Mouse (Mus musculus) liver, embryonic 14.5 days (tissue): ENCODE results near the gene 4931422A03Rik.

Experiments
- CTCF ChIP-seq: IDR thresholded peaks from 2 replicates; pipeline ENCODE4 v1.5.1; 2016; ENCODE audit warnings: antibody characterized with exemption, low read depth, control low read depth
- EP300 ChIP-seq: IDR thresholded peaks from 2 replicates; pipeline ENCODE4 v1.6.1; 2016; ENCODE audit warnings: antibody characterized with exemption, low read depth

- no peak for TF ChIP-seq CTCF
- TF ChIP-seq EP300: no peak
Measured at GRCm38 (mm10) chr2:104059786-104060185, 31.6 kb upstream of the 4931422A03Rik start.
